In the genomic region with DNA sequence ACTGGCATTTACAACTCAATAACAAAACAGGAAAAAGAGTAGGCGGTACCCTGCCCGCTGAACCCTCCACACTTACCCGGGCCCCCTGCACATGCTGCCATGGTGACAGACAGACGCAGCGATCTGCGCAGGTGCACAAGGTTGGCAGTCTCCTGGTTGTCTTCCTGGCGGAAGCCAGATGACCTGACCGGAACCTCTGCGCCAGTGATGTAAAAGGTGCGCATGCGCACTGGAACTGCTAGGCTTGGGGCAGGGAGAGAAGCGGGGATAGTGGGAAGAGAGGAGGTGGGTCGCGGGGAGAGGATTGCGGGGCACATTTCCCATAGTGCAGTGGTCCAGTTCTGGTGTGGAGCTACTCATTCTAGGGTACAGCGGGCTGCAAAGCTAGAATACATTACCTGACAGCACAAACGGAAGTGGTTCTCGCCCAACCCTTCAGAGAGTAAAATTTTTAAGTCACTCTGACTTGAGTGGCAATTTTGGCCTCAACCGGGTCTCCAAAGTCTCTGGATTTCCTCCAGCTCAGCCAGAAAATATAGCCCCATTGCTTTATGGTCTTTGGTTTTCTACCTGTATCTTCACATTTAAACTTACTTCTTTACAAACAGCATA, we compare ENCODE assay signal across 8 mouse cellular contexts. TPM values are rescaled to one million over a fixed set of nuclear protein-coding genes. Genes with fewer than 3 reads are reported as not detected.
DNase-seq lines count a peak whose midpoint lies in the region; ATAC-seq and TF ChIP-seq lines count a peak whose summit lies in the region.

TSS of gene Fam151b (minus strand) at position 164 of the 612 bp plus-strand sequence.

- peak; percentile 100 for ATAC-seq in neural tube, embryonic 15.5 days (ENCODE audit: low FRiP score)

- peaks cover 6% of the 10 kb centered on the region for H3K36me3 ChIP-seq in neural tube, embryonic 15.5 days

- peak within 1 kb of the TSS; percentile 47 for H3K9ac ChIP-seq in neural tube, embryonic 15.5 days (replicated peaks)

- peak within 1 kb of the TSS; percentile 76 for H3K4me2 ChIP-seq in neural tube, embryonic 15.5 days

- TF ChIP-seq POLR2A in lung, adult 2 months (IDR thresholded peaks at IDR 0.05; ENCODE audit: borderline replicate concordance, extremely low read depth, low read depth, low read length) = peak; percentile 80; the same call in 1 of the 2 replicates

- H3K9me3 ChIP-seq in neural tube, embryonic 15.5 days (replicated peaks) = no peaks in the 10 kb centered on the region

- no peaks in the 10 kb centered on the region for H3K27me3 ChIP-seq in neural tube, embryonic 15.5 days (replicated peaks)

- H3K4me1 ChIP-seq in lung, adult 2 months (ENCODE audit: control insufficient read depth, insufficient read depth, low read length) = no peaks in the 10 kb centered on the region
- H3K4me1 ChIP-seq in neural tube, embryonic 15.5 days = peaks cover 8% of the 10 kb centered on the region; the same call in 1 of the 2 replicates

- peak within 1 kb of the TSS; percentile 92 for H3K27ac ChIP-seq in layer of hippocampus, adult 2 months
- peak within 1 kb of the TSS; percentile 85 for H3K27ac ChIP-seq in neural tube, embryonic 15.5 days (replicated peaks)

- WGBS in lung, adult 2 months = 4% methylated on average over 19 of the region's 19 CpGs
- 5% methylated on average over 19 of the region's 19 CpGs for WGBS in neural tube, embryonic 15.5 days

- TF ChIP-seq CTCF in layer of hippocampus, adult 2 months (conservative IDR thresholded peaks at IDR 0.05) = no peak
- no peak for TF ChIP-seq CTCF in lung, adult 2 months (IDR thresholded peaks at IDR 0.05; ENCODE audit: insufficient read depth, low read length)

- peak within 1 kb of the TSS; percentile 54 for H3K4me3 ChIP-seq in layer of hippocampus, adult 2 months
- H3K4me3 ChIP-seq in lung, adult 2 months (replicated peaks; ENCODE audit: extremely low read depth, low read depth, low read length) = peak within 1 kb of the TSS; percentile 80
- peak within 1 kb of the TSS; percentile 50 for H3K4me3 ChIP-seq in neural tube, embryonic 15.5 days (replicated peaks)

- peak; percentile 32 for DNase-seq in MN1 (ENCODE audit: low spot score)
- DNase-seq in cerebellum, adult 9-10 months = peak; percentile 95
- DNase-seq in forelimb bud, embryonic 11.5 days (ENCODE audit: low read depth, low spot score) = peak; percentile 97
- DNase-seq in heart, postnatal 4 days = peak; percentile 90
- peak; percentile 88 to 92 for DNase-seq in layer of hippocampus, adult 2 months (ENCODE audit: low spot score in 2 of 2)
- peak; percentile 84 for DNase-seq in lung, adult 2 months
- DNase-seq in testis, postnatal 10 days (ENCODE audit: low spot score) = peak; percentile 91

RNA-seq across cellular contexts. Expression of gene Fam151b, which starts in this region (rescaled TPM):
- total RNA-seq in heart, postnatal 4 days (2021) = 1 to 10 TPM; 2.6 to 3.4 TPM
- 10 to 100 TPM in 1 of 2 experiments, 1 to 10 TPM in 1; 8.8 to 10.7 TPM for total RNA-seq in layer of hippocampus, adult 2 months (2021)
- 3.4 and 4.1 TPM in 2 replicates for polyA plus RNA-seq in lung, adult 2 months (2012; rRNA removed)
- polyA plus RNA-seq in neural tube, embryonic 15.5 days (2015; fragmentation: Nextera tagmentation; extraction: Ambion mirVana) = 0.17 and 0.20 TPM in 2 replicates

Comparison
In these comparisons a context has a peak if more than half of its experiments do, and no peak if none do; other contexts are left out.
1. Peak in every context shown above with its lines: DNase-seq, ATAC-seq, H3K4me3 ChIP-seq and H3K27ac ChIP-seq.
2. Peak in ATAC-seq, H3K4me3 ChIP-seq, H3K27ac ChIP-seq, H3K9ac ChIP-seq and H3K4me2 ChIP-seq in neural tube, embryonic 15.5 days; RNA of the gene not detected or under 1 TPM.
3. DNase-seq: peak in every context shown above with its lines; median percentile 97 in forelimb bud, embryonic 11.5 days; 95 in cerebellum, adult 9-10 months; 91 in testis, postnatal 10 days; 90 in heart, postnatal 4 days; 90 in layer of hippocampus, adult 2 months; 84 in lung, adult 2 months; 32 in MN1.